Mouse (Mus musculus): Measurements from ENCODE around the gene Zfp106. TPM values are rescaled to one million over a fixed set of nuclear protein-coding genes. Genes with fewer than 3 reads are reported as not detected.

Zfp106 gene
- polyA plus RNA-seq, 1 experiment from 2014 or later = 101 TPM

- ChIA-PET CTCF (interaction anchor here (0.8 kb wide), 1 partner anchor 194 kb away, joined by 3 read pairs; no protein-coding TSS in a partner anchor), POLR2A (no interaction called here)
- no peaks in the 10 kb centered on the region for H3K27me3 ChIP-seq
- DNase-seq (ENCODE audit: low read depth, low spot score) = no peak
- no peak for ATAC-seq
- in situ Hi-C loops (cut with MboI; ENCODE audit: low pct_unique_long_range_greater_than_20kb) = loop anchor here (10.0 kb wide), 1 partner anchor 388 kb away; no protein-coding TSS in a partner anchor
- no peak for TF ChIP-seq CTCF (IDR thresholded peaks at IDR 0.05)
Measured at GRCm38 (mm10) chr2:120476277-120477087, 87.2 kb downstream of the Zfp106 start.

- no peak for TF ChIP-seq CTCF (IDR thresholded peaks at IDR 0.05)
- no peaks in the 10 kb centered on the region for H3K27me3 ChIP-seq
- ATAC-seq (no peak), DNase-seq (ENCODE audit: low read depth, low spot score) (no peak)
- CTCF ChIA-PET = no interaction called here
- POLR2A ChIA-PET = no interaction called here
- in situ Hi-C loops (cut with MboI; ENCODE audit: low pct_unique_long_range_greater_than_20kb) = loop anchor here (5.0 to 25.0 kb wide), 3 partner anchors 201 to 616 kb away; partner anchors contain the start of gene Tgm5
Measured at GRCm38 (mm10) chr2:120470856-120471255, 92.8 kb downstream of the Zfp106 start.

- no peaks in the 10 kb centered on the region for H3K27me3 ChIP-seq
- ChIA-PET POLR2A (interaction anchor here (0.8 to 0.9 kb wide), 2 partner anchors 14 to 24 kb away, joined by 3 to 4 read pairs; no protein-coding TSS in a partner anchor), CTCF (interaction anchor here (2.1 kb wide), 1 partner anchor 9 kb away, joined by 7 read pairs; no protein-coding TSS in a partner anchor)
- no peak for TF ChIP-seq CTCF (IDR thresholded peaks at IDR 0.05)
- no peak for DNase-seq (ENCODE audit: low read depth, low spot score)
- in situ Hi-C loops (cut with MboI; ENCODE audit: low pct_unique_long_range_greater_than_20kb) = loop anchor here (5.0 to 25.0 kb wide), 3 partner anchors 203 to 618 kb away; partner anchors contain the start of gene Tgm5
- no peak for ATAC-seq
Measured at GRCm38 (mm10) chr2:120469715-120470114, 93.9 kb downstream of the Zfp106 start.

DNA sequence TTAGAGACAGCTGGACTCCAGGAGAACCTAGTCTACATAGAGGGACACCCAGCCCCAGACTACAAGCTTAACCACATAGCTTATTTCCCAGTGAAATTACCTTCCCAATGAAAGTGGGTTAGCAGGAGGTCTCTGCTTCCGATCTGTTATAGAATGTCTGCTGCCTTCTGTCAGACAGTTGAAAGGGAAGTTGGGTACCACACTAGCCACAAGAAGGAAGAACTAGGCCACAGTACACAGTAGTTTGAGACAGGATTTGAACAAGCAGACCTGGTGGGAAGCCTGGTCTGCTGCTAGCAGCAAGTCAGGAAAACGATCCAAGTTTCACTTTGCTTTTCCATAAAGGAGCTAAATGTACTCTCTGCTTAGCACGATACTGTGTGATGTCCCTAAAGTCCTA lies 94.4 kb downstream of the Zfp106 start:
- in situ Hi-C loops (cut with MboI; ENCODE audit: low pct_unique_long_range_greater_than_20kb) = loop anchor here (25.0 kb wide), 1 partner anchor 618 kb away; the partner anchor contains the start of gene Tgm5

GRCm38 (mm10) chr2:120468011-120468410 lies 95.6 kb downstream of the Zfp106 start:
- ATAC-seq (no peak), DNase-seq (ENCODE audit: low read depth, low spot score) (no peak)
- no peaks in the 10 kb centered on the region for H3K27me3 ChIP-seq
- no peak for TF ChIP-seq CTCF (IDR thresholded peaks at IDR 0.05)
- CTCF ChIA-PET = interaction anchor here (2.1 kb wide), 1 partner anchor 11 kb away, joined by 7 read pairs; no protein-coding TSS in a partner anchor
- in situ Hi-C loops (cut with MboI; ENCODE audit: low pct_unique_long_range_greater_than_20kb) = loop anchor here (25.0 kb wide), 1 partner anchor 619 kb away; the partner anchor contains the start of gene Tgm5
- POLR2A ChIA-PET = no interaction called here

More for the DNA sequence above, 94.4 kb downstream of the Zfp106 start:
- ChIA-PET POLR2A (interaction anchor here (0.6 to 0.9 kb wide), 2 partner anchors 14 to 165 kb away, joined by 3 to 4 read pairs; no protein-coding TSS in a partner anchor), CTCF (interaction anchor here (2.1 kb wide), 1 partner anchor 10 kb away, joined by 7 read pairs; no protein-coding TSS in a partner anchor)
- ATAC-seq (no peak), DNase-seq (ENCODE audit: low read depth, low spot score) (no peak)
- H3K27me3 ChIP-seq = no peaks in the 10 kb centered on the region
- TF ChIP-seq CTCF (IDR thresholded peaks at IDR 0.05) = no peak

DNA sequence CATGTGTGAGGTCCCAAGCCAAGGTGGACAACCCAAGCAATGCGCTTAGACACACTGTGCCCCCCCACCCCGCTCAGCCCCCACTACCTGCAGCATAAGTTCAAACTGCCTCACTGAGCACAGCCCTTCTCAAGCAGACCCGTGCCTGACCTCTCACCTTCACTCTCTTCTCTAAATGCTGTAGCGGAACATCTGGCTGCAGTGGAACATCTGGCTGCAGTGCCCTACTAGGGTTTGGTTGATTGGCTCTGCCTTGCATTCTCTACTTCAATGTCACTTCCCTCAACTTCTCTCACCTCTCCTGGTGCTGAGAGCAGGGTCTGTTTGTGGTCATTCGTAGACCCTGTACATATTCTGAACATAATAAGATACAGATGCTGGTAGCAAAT lies 98.3 kb downstream of the Zfp106 start:
- TF ChIP-seq CTCF (IDR thresholded peaks at IDR 0.05) = no peak
- ChIA-PET CTCF (no interaction called here), POLR2A (no interaction called here)
- ATAC-seq (no peak), DNase-seq (ENCODE audit: low read depth, low spot score) (no peak)
- in situ Hi-C loops (cut with MboI; ENCODE audit: low pct_unique_long_range_greater_than_20kb) = loop anchor here (25.0 kb wide), 1 partner anchor 622 kb away; the partner anchor contains the start of gene Tgm5
- H3K27me3 ChIP-seq = no peaks in the 10 kb centered on the region

- in situ Hi-C loops (cut with MboI; ENCODE audit: low pct_unique_long_range_greater_than_20kb) = loop anchor here (25.0 kb wide), 1 partner anchor 622 kb away; the partner anchor contains the start of gene Tgm5
- no peak for TF ChIP-seq CTCF (IDR thresholded peaks at IDR 0.05)
- H3K27me3 ChIP-seq = no peaks in the 10 kb centered on the region
- ChIA-PET CTCF (no interaction called here), POLR2A (no interaction called here)
- ATAC-seq (no peak), DNase-seq (ENCODE audit: low read depth, low spot score) (no peak)
Measured at GRCm38 (mm10) chr2:120464732-120465396, 98.8 kb downstream of the Zfp106 start.

DNA sequence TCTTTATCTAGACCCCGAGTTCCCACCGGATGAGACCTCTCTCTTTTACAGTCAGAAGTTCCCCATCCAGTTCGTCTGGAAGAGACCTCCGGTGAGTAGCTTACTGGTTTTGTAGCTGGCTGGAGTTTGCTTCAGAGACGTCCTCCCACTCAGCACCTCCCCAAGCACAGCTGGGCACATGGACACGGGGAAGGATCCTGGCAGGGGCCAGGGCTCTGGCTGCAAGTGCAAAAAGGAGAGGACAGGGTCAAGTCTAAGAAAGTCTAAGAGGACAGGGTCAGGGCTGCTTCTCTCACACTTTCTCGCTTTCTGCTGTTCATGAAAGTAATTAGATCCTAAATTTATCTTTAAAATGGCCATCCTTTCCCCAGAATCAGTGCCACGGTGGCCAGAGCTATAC lies 99.6 kb downstream of the Zfp106 start:
- DNase-seq (ENCODE audit: low read depth, low spot score) (no peak), ATAC-seq (no peak)
- TF ChIP-seq CTCF (IDR thresholded peaks at IDR 0.05) = no peak
- CTCF ChIA-PET = interaction anchor here (1.7 kb wide), 1 partner anchor 14 kb away, joined by 5 read pairs; no protein-coding TSS in a partner anchor
- POLR2A ChIA-PET = no interaction called here
- in situ Hi-C loops (cut with MboI; ENCODE audit: low pct_unique_long_range_greater_than_20kb) = loop anchor here (25.0 kb wide), 1 partner anchor 623 kb away; the partner anchor contains the start of gene Tgm5
- no peaks in the 10 kb centered on the region for H3K27me3 ChIP-seq

GRCm38 (mm10) chr2:120463328-120463727 lies 100.3 kb downstream of the Zfp106 start:
- DNase-seq (ENCODE audit: low read depth, low spot score) (no peak), ATAC-seq (no peak)
- H3K27me3 ChIP-seq = no peaks in the 10 kb centered on the region
- TF ChIP-seq CTCF (IDR thresholded peaks at IDR 0.05) = no peak
- POLR2A ChIA-PET = no interaction called here
- CTCF ChIA-PET = interaction anchor here (0.6 to 1.7 kb wide), 2 partner anchors 15 to 17 kb away, joined by 3 to 5 read pairs; no protein-coding TSS in a partner anchor
- in situ Hi-C loops (cut with MboI; ENCODE audit: low pct_unique_long_range_greater_than_20kb) = loop anchor here (25.0 kb wide), 1 partner anchor 624 kb away; the partner anchor contains the start of gene Tgm5

DNA sequence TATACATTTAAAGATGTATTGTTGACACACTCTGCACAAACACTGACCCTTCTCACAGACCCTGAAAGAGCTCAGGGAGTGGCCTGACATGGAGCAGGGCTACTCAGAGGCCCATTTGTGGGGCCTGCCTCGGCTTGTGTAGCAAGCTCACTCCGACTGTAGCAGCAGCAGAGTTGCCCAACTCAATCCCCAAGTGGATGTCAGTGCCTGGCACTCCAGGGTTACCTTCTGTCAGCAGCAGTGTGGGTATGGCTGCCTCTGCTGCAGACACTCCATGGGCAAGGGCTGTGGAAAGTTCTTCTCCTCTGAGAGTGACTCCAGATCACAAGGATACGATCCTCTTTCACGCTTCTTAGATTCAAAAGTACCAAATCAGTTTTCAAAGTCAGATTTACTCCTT lies 103.4 kb downstream of the Zfp106 start:
- CTCF ChIA-PET = interaction anchor here (1.3 to 1.4 kb wide), 2 partner anchors 19 to 29 kb away, joined by 3 read pairs; no protein-coding TSS in a partner anchor
- DNase-seq (ENCODE audit: low read depth, low spot score) (no peak), ATAC-seq (no peak)
- no peak for TF ChIP-seq CTCF (IDR thresholded peaks at IDR 0.05)
- no peaks in the 10 kb centered on the region for H3K27me3 ChIP-seq
- POLR2A ChIA-PET = no interaction called here
- in situ Hi-C loops (cut with MboI; ENCODE audit: low pct_unique_long_range_greater_than_20kb) = loop anchor here (25.0 kb wide), 1 partner anchor 627 kb away; the partner anchor contains the start of gene Tgm5

Other genes starting within 250 kb of the Zfp106 start
- gene Pla2g4f, start 249.7 kb downstream of the Zfp106 start, polyA plus RNA-seq (2021) = not detected
- 30.5 TPM for gene Vps39, start 210.7 kb downstream of the Zfp106 start, polyA plus RNA-seq (2021)
- gene Ganc, start 159.9 kb downstream of the Zfp106 start, polyA plus RNA-seq (2021) = 23.3 TPM
- gene Tmem87a, start 159.7 kb downstream of the Zfp106 start, polyA plus RNA-seq (2021) = 33.7 TPM
- not detected for gene Capn3, start 107.8 kb downstream of the Zfp106 start, polyA plus RNA-seq (2021)
- 61.4 TPM for gene Snap23, start 3.8 kb upstream of the Zfp106 start, polyA plus RNA-seq (2021)
- gene Haus2, start 45.5 kb upstream of the Zfp106 start, polyA plus RNA-seq (2021) = 13.4 TPM
- gene Lrrc57, start 45.7 kb upstream of the Zfp106 start, polyA plus RNA-seq (2021) = 10.0 TPM
- gene Stard9, start 65.3 kb upstream of the Zfp106 start, polyA plus RNA-seq (2021) = 2.2 TPM